Mouse (Mus musculus) midbrain, embryonic 13.5 days (tissue): ENCODE measurements around the gene Mfge8. TPM values are rescaled to one million over a fixed set of nuclear protein-coding genes. Genes with fewer than 3 reads are reported as not detected.

ENCODE experiments used
- ATAC-seq: fragments of 200-750 bp; cut with Nextera tagmentation; 2 replicates; pipeline ENCODE4 v1.8.0; 2017; ENCODE audit warnings: mild to moderate bottlenecking, moderate TSS enrichment, moderate library complexity
- H3K27ac ChIP-seq: fragments of 300-500 bp; sonication (generic); 2 replicates; pipeline ENCODE4 v1.5.1; 2015; ENCODE audit warnings: inconsistent platforms, mild to moderate bottlenecking, moderate library complexity
- H3K27me3 ChIP-seq: fragments of 300-500 bp; sonication (generic); 2 replicates; pipeline ENCODE4 v1.6.1; 2015; ENCODE audit warnings: mild to moderate bottlenecking, inconsistent platforms
- H3K36me3 ChIP-seq: fragments of 300-500 bp; sonication (generic); 2 replicates; pipeline ENCODE4 v1.6.1; 2015; ENCODE audit warnings: mild to moderate bottlenecking, inconsistent platforms
- H3K4me1 ChIP-seq: fragments of 300-500 bp; sonication (generic); replicated peaks from 2 replicates; pipeline ENCODE4 v1.6.1; 2015; ENCODE audit warnings: inconsistent platforms
- H3K4me2 ChIP-seq: fragments of 300-500 bp; sonication (generic); replicated peaks from 2 replicates; pipeline ENCODE4 v1.6.1; 2015; ENCODE audit warnings: moderate library complexity, mild to moderate bottlenecking, inconsistent platforms
- H3K4me3 ChIP-seq: fragments of 300-500 bp; sonication (generic); replicated peaks from 2 replicates; pipeline ENCODE4 v1.5.1; 2015; ENCODE audit warnings: mild to moderate bottlenecking, inconsistent platforms
- H3K9ac ChIP-seq: fragments of 300-500 bp; sonication (generic); replicated peaks from 2 replicates; pipeline ENCODE4 v1.6.1; 2015; ENCODE audit warnings: mild to moderate bottlenecking, inconsistent platforms
- H3K9me3 ChIP-seq: fragments of 300-500 bp; sonication (generic); 2 replicates; pipeline ENCODE4 v1.6.1; 2016; ENCODE audit warnings: mild to moderate bottlenecking, inconsistent platforms
- WGBS: fragments of 180-500 bp; shearing (Covaris S2); methylation state at CpG from one replicate; pipeline ENCODE4 v1.1.7; 2015; 5-methylcytosine and 5-hydroxymethylcytosine counted together
- polyA plus RNA-seq: library from polyadenylated mRNA; unstranded; fragments of >200 nt; fragmentation: Nextera tagmentation; extraction: Ambion mirVana; gene quantifications from 2 replicates; pipeline ENCODE4 v1.2.1, GENCODE M21; 2015

Mfge8 gene
- polyA plus RNA-seq, 1 experiment from 2014 or later: 46.4 TPM

GRCm38 (mm10) chr7:79149522-79149921, 662 bp upstream of the Mfge8 start:
- no peak for ATAC-seq
- no peaks in the 10 kb centered on the region for H3K9me3 ChIP-seq
- H3K4me2 ChIP-seq: no peak overlapping the region; the same call in 1 of the 2 replicates
- H3K9ac ChIP-seq: no peak overlapping the region
- H3K27ac ChIP-seq: no peak overlapping the region
- 76% methylated on average over 6 of the region's 6 CpGs for WGBS
- no peak overlapping the region for H3K4me3 ChIP-seq
- 0 out of 2 replicates have a peak, but pooled peaks cover 3% of the 10 kb centered on the region for H3K27me3 ChIP-seq
- peaks cover 25% of the 10 kb centered on the region for H3K4me1 ChIP-seq
- H3K36me3 ChIP-seq: no peaks in the 10 kb centered on the region

- under 1% methylated on average over 20 of the region's 20 CpGs for WGBS
Observed at GRCm38 (mm10) chr7:79147931-79148653, 768 bp downstream of the Mfge8 start.

GRCm38 (mm10) chr7:79147011-79147837, 1.6 kb downstream of the Mfge8 start:
- H3K27ac ChIP-seq: no peak overlapping the region
- H3K4me2 ChIP-seq: peak overlapping the region; percentile 77
- no peak overlapping the region for H3K9ac ChIP-seq
- H3K4me1 ChIP-seq: peaks cover 25% of the 10 kb centered on the region
- peak overlapping the region; percentile 49; the same call in 1 of the 2 replicates for H3K4me3 ChIP-seq
- 59% methylated on average over 12 of the region's 12 CpGs for WGBS
- H3K36me3 ChIP-seq: no peaks in the 10 kb centered on the region
- H3K9me3 ChIP-seq: no peaks in the 10 kb centered on the region
- no peak for ATAC-seq
- 0 out of 2 replicates have a peak, but pooled peaks cover 3% of the 10 kb centered on the region for H3K27me3 ChIP-seq

More at GRCm38 (mm10) chr7:79147931-79148653, 768 bp downstream of the Mfge8 start:
- Histone ChIP-seq H3K4me1 (peaks cover 25% of the 10 kb centered on the region), H3K27ac (no peak overlapping the region), H3K9me3 (no peaks in the 10 kb centered on the region), H3K9ac (peak overlapping the region; percentile 63), H3K4me2 (peak overlapping the region; percentile 77), H3K4me3 (peak overlapping the region; percentile 49), H3K36me3 (no peaks in the 10 kb centered on the region), H3K27me3 (0 out of 2 replicates have a peak, but pooled peaks cover 3% of the 10 kb centered on the region)
- no peak for ATAC-seq

- Histone ChIP-seq H3K9ac (no peak overlapping the region), H3K4me2 (no peak overlapping the region), H3K36me3 (no peaks in the 10 kb centered on the region), H3K4me3 (no peak overlapping the region), H3K27ac (no peak overlapping the region), H3K27me3 (no peaks in the 10 kb centered on the region), H3K9me3 (no peaks in the 10 kb centered on the region), H3K4me1 (no peaks in the 10 kb centered on the region)
- WGBS: 32% methylated on average over 8 of the region's 8 CpGs
- ATAC-seq: peak; percentile 51
Observed at GRCm38 (mm10) chr7:79140897-79141296, 8.0 kb downstream of the Mfge8 start.

- ATAC-seq: no peak
- 59% methylated on average over 4 of the region's 4 CpGs for WGBS
- Histone ChIP-seq H3K4me1 (no peaks in the 10 kb centered on the region), H3K4me2 (no peak overlapping the region), H3K9me3 (no peaks in the 10 kb centered on the region), H3K4me3 (no peak overlapping the region), H3K36me3 (no peaks in the 10 kb centered on the region), H3K27ac (no peak overlapping the region), H3K27me3 (no peaks in the 10 kb centered on the region), H3K9ac (no peak overlapping the region)
Observed at GRCm38 (mm10) chr7:79139891-79140591, 8.8 kb downstream of the Mfge8 start.

GRCm38 (mm10) chr7:79139328-79139824, 9.5 kb downstream of the Mfge8 start:
- H3K9ac ChIP-seq: no peak overlapping the region
- H3K4me2 ChIP-seq: no peak overlapping the region
- H3K27me3 ChIP-seq: no peaks in the 10 kb centered on the region
- H3K27ac ChIP-seq: no peak overlapping the region
- no peak for ATAC-seq
- no peaks in the 10 kb centered on the region for H3K9me3 ChIP-seq
- H3K36me3 ChIP-seq: no peaks in the 10 kb centered on the region
- H3K4me3 ChIP-seq: no peak overlapping the region
- no peaks in the 10 kb centered on the region for H3K4me1 ChIP-seq
- 56% methylated on average over 6 of the region's 6 CpGs for WGBS

GRCm38 (mm10) chr7:79133391-79133790, 15.5 kb downstream of the Mfge8 start:
- 23% methylated on average over 6 of the region's 6 CpGs for WGBS
- Histone ChIP-seq H3K4me3 (no peak overlapping the region), H3K4me2 (no peak overlapping the region), H3K36me3 (0 out of 2 replicates have a peak, but pooled peaks cover 5% of the 10 kb centered on the region), H3K4me1 (peaks cover 16% of the 10 kb centered on the region), H3K9me3 (no peaks in the 10 kb centered on the region), H3K9ac (no peak overlapping the region), H3K27me3 (peaks cover 21% of the 10 kb centered on the region), H3K27ac (no peak overlapping the region)
- 0 out of 2 replicates have a peak, but pooled peaks have one; percentile 26 for ATAC-seq

DNA sequence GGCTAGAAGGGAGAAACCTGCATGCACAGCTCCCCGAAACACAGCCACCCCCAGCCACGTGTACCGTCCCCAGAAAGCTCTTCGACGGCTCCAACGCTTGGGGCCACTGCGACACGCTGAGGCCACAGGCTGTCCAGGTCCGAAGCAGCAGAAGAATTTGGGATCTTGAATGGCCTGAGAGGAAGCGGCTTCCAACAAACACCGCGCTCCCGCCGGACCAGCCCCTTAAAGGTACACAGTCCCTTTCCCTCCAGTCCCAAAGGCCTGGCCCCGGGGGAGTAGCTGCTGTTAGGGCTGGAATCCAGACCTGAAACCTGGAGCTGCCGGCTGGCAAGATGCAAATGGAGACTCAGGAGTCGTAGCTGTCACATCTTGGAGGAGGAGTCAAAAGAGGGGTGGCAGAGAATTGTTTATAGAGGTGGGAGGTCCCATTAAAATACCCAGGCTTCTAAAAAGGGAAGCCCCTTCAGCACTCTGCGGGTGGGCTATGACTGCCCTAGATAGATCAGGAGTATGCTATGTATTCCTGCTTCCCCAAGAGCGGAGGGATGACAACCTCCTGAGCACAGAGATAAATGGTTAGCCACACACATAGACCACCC, 17.9 kb downstream of the Mfge8 start, which contains the start of gene Hapln3:
Gene Hapln3 (minus strand): TSS at position 176 of the 602 bp plus-strand sequence.
- Histone ChIP-seq H3K4me3 (peak within 1 kb of the TSS; percentile 12), H3K4me1 (peaks cover 16% of the 10 kb centered on the region), H3K36me3 (0 out of 2 replicates have a peak, but pooled peaks cover 5% of the 10 kb centered on the region), H3K27ac (no peak within 1 kb of the TSS), H3K4me2 (peak within 1 kb of the TSS; percentile 48), H3K9ac (0 out of 2 replicates have a peak within 1 kb of the TSS, but pooled peaks have one; percentile 0), H3K27me3 (peaks cover 21% of the 10 kb centered on the region), H3K9me3 (no peaks in the 10 kb centered on the region)
- ATAC-seq: peak; percentile 59
- WGBS: 5% methylated on average over 19 of the region's 19 CpGs

DNA sequence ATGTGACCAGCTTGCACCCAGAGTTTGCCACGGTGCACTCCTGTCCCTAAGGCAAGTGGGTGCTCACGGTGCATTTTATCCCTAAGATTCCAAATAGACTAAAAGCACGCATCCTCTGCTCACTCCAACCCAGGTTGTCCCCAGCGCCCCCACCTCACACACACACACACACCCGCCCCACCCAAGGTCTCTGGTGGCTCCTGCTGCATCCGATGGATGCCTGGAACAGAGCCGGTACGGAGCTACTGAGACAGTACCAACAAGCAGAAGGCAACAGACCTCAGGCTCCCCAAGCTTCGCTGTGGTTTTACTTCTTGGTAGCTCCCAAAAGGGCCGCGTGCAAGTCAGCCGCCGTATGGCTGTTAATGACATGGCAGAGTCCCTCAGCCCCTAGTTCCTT, 18.5 kb downstream of the Mfge8 start:
- Histone ChIP-seq H3K27me3 (peaks cover 21% of the 10 kb centered on the region), H3K9me3 (no peaks in the 10 kb centered on the region), H3K4me2 (peak overlapping the region; percentile 48), H3K36me3 (0 out of 2 replicates have a peak, but pooled peaks cover 5% of the 10 kb centered on the region), H3K4me3 (peak overlapping the region; percentile 12), H3K27ac (no peak overlapping the region), H3K9ac (0 out of 2 replicates have a peak overlapping the region, but pooled peaks have one; percentile 0), H3K4me1 (peaks cover 20% of the 10 kb centered on the region)
- WGBS: 14% methylated on average over 13 of the region's 13 CpGs
- ATAC-seq: 0 out of 2 replicates have a peak, but pooled peaks have one; percentile 19

GRCm38 (mm10) chr7:79129883-79130282, 19.0 kb downstream of the Mfge8 start:
- no peak for ATAC-seq
- 10% methylated on average over 8 of the region's 8 CpGs for WGBS
- H3K27me3 ChIP-seq: peaks cover 21% of the 10 kb centered on the region
- 0 out of 2 replicates have a peak overlapping the region, but pooled peaks have one; percentile 12 for H3K4me3 ChIP-seq
- H3K27ac ChIP-seq: no peak overlapping the region
- peaks cover 20% of the 10 kb centered on the region for H3K4me1 ChIP-seq
- H3K4me2 ChIP-seq: peak overlapping the region; percentile 48
- 0 out of 2 replicates have a peak, but pooled peaks cover 5% of the 10 kb centered on the region for H3K36me3 ChIP-seq
- no peaks in the 10 kb centered on the region for H3K9me3 ChIP-seq
- H3K9ac ChIP-seq: no peak overlapping the region

GRCm38 (mm10) chr7:79123465-79123864, 25.4 kb downstream of the Mfge8 start:
- H3K27ac ChIP-seq: no peak overlapping the region
- no peaks in the 10 kb centered on the region for H3K36me3 ChIP-seq
- H3K4me1 ChIP-seq: 0 out of 2 replicates have a peak, but pooled peaks cover 4% of the 10 kb centered on the region
- no peak for ATAC-seq
- no peak overlapping the region for H3K4me3 ChIP-seq
- no peak overlapping the region for H3K9ac ChIP-seq
- H3K27me3 ChIP-seq: no peaks in the 10 kb centered on the region
- no peak overlapping the region for H3K4me2 ChIP-seq
- no peaks in the 10 kb centered on the region for H3K9me3 ChIP-seq
- WGBS: 80% methylated on average over 5 of the region's 5 CpGs
